Mouse (Mus musculus) limb, embryonic 10.5 days (tissue): ENCODE measurements around the gene Mcm2. TPM values are rescaled to one million over a fixed set of nuclear protein-coding genes. Genes with fewer than 3 reads are reported as not detected.

Source experiments
- DNase-seq: peaks from one replicate; pipeline ENCODE4 v3.0.0-alpha.2; 2017; ENCODE audit warnings: low spot score
- H3K27ac ChIP-seq: fragments of 300-500 bp; sonication (generic); 2 replicates; pipeline ENCODE4 v1.5.1; 2016; ENCODE audit warnings: mild to moderate bottlenecking
- H3K27me3 ChIP-seq: fragments of 300-500 bp; sonication (generic); 2 replicates; pipeline ENCODE4 v1.6.1; 2016; ENCODE audit warnings: low read depth, mild to moderate bottlenecking; ENCODE audit not compliant: poor library complexity, severe bottlenecking
- H3K36me3 ChIP-seq: fragments of 300-500 bp; sonication (generic); 2 replicates; pipeline ENCODE4 v1.6.1; 2016; ENCODE audit warnings: mild to moderate bottlenecking, moderate library complexity
- H3K4me1 ChIP-seq: fragments of 300-500 bp; sonication (generic); 2 replicates; pipeline ENCODE4 v1.6.1; 2016
- H3K4me3 ChIP-seq: fragments of 300-500 bp; sonication (generic); 2 replicates; pipeline ENCODE4 v1.5.1; 2016; ENCODE audit warnings: mild to moderate bottlenecking, moderate library complexity
- H3K9me3 ChIP-seq: fragments of 300-500 bp; sonication (generic); replicated peaks from 2 replicates; pipeline ENCODE4 v1.6.1; 2016; ENCODE audit warnings: mild to moderate bottlenecking
- WGBS: fragments of 180-500 bp; shearing (Covaris S2); methylation state at CpG from one replicate; pipeline ENCODE4 v1.1.7; 2016; 5-methylcytosine and 5-hydroxymethylcytosine counted together
- polyA plus RNA-seq: library from polyadenylated mRNA; unstranded; fragments of >200 nt; fragmentation: Nextera tagmentation; extraction: Ambion mirVana; gene quantifications from 2 replicates; pipeline ENCODE4 v1.2.1, GENCODE M21; 2016

Gene Mcm2
- polyA plus RNA-seq, 1 experiment from 2014 or later = 283 TPM

GRCm38 (mm10) chr6:88839135-88839970, 59.2 kb downstream of the Mcm2 start:
- Histone ChIP-seq H3K27me3 (no peaks in the 10 kb centered on the region), H3K27ac (no peak overlapping the region), H3K36me3 (peaks cover 43% of the 10 kb centered on the region), H3K4me1 (peaks cover 29% of the 10 kb centered on the region), H3K9me3 (no peaks in the 10 kb centered on the region), H3K4me3 (no peak overlapping the region)
- no peak for DNase-seq
- 82% methylated on average over 26 of the region's 26 CpGs for WGBS

- WGBS = 94% methylated on average over 10 of the region's 10 CpGs
- Histone ChIP-seq H3K4me3 (no peak overlapping the region), H3K27me3 (no peaks in the 10 kb centered on the region), H3K9me3 (no peaks in the 10 kb centered on the region), H3K36me3 (peaks cover 43% of the 10 kb centered on the region), H3K4me1 (peaks cover 31% of the 10 kb centered on the region), H3K27ac (no peak overlapping the region)
- DNase-seq = no peak
Measured at GRCm38 (mm10) chr6:88838613-88839012, 60.0 kb downstream of the Mcm2 start.

GRCm38 (mm10) chr6:88837999-88838398, 60.6 kb downstream of the Mcm2 start:
- peaks cover 28% of the 10 kb centered on the region for H3K4me1 ChIP-seq
- no peaks in the 10 kb centered on the region for H3K9me3 ChIP-seq
- WGBS = 91% methylated on average over 12 of the region's 12 CpGs
- H3K27me3 ChIP-seq = no peaks in the 10 kb centered on the region
- no peak overlapping the region for H3K27ac ChIP-seq
- peaks cover 43% of the 10 kb centered on the region for H3K36me3 ChIP-seq
- no peak for DNase-seq
- H3K4me3 ChIP-seq = no peak overlapping the region

- Histone ChIP-seq H3K9me3 (no peaks in the 10 kb centered on the region), H3K27ac (no peak overlapping the region), H3K36me3 (peaks cover 43% of the 10 kb centered on the region), H3K4me1 (peaks cover 20% of the 10 kb centered on the region), H3K4me3 (no peak overlapping the region), H3K27me3 (no peaks in the 10 kb centered on the region)
- WGBS = 92% methylated on average over 28 of the region's 28 CpGs
- no peak for DNase-seq
Measured at GRCm38 (mm10) chr6:88836178-88836819, 62.3 kb downstream of the Mcm2 start.

GRCm38 (mm10) chr6:88835047-88835446, 63.5 kb downstream of the Mcm2 start:
- Histone ChIP-seq H3K4me1 (peaks cover 10% of the 10 kb centered on the region; the same call in 1 of the 2 replicates), H3K9me3 (no peaks in the 10 kb centered on the region), H3K27me3 (no peaks in the 10 kb centered on the region), H3K4me3 (no peak overlapping the region), H3K36me3 (peaks cover 43% of the 10 kb centered on the region), H3K27ac (no peak overlapping the region)
- 62% methylated on average over 5 of the region's 5 CpGs for WGBS
- no peak for DNase-seq

Other genes with a start within 250 kb of the Mcm2 start
- gene Mgll, start 174.4 kb downstream of the Mcm2 start, polyA plus RNA-seq = 1.6 and 3.3 TPM in 2 replicates
- 22.9 and 25.3 TPM in 2 replicates for gene Abtb1, start 56.8 kb downstream of the Mcm2 start, polyA plus RNA-seq
- 31.1 and 50.4 TPM in 2 replicates for gene Podxl2, start 23.7 kb downstream of the Mcm2 start, polyA plus RNA-seq
- 48.7 and 60.3 TPM in 2 replicates for gene Tpra1, start 3.5 kb upstream of the Mcm2 start, polyA plus RNA-seq